Mouse (Mus musculus) lung, embryonic 15.5 days (tissue): ENCODE data around the gene Sorbs1. TPM values are rescaled to one million over a fixed set of nuclear protein-coding genes. Genes with fewer than 3 reads are reported as not detected.
"Not testable (repeated sequence)": the region's sequence is repeated elsewhere in the genome, so short reads cannot be mapped to it uniquely, and the experiment has no call there.

Source experiments
- ATAC-seq: fragments of 200-750 bp; cut with Nextera tagmentation; 2 replicates; pipeline ENCODE4 v1.8.0; 2017; ENCODE audit warnings: moderate number of reproducible peaks, borderline replicate concordance; ENCODE audit not compliant: low FRiP score, low TSS enrichment; ENCODE audit errors: extremely low read depth
- H3K27ac ChIP-seq: fragments of 300-500 bp; sonication (generic); 2 replicates; pipeline ENCODE4 v1.5.1; 2015; ENCODE audit warnings: moderate library complexity, mild to moderate bottlenecking, inconsistent platforms
- H3K27me3 ChIP-seq: fragments of 300-500 bp; sonication (generic); 2 replicates; pipeline ENCODE4 v1.6.1; 2015; ENCODE audit warnings: inconsistent platforms
- H3K36me3 ChIP-seq: fragments of 300-500 bp; sonication (generic); 2 replicates; pipeline ENCODE4 v1.6.1; 2015; ENCODE audit warnings: inconsistent platforms
- H3K4me1 ChIP-seq: fragments of 300-500 bp; sonication (generic); 2 replicates; pipeline ENCODE4 v1.6.1; 2015; ENCODE audit warnings: inconsistent platforms
- H3K4me2 ChIP-seq: fragments of 300-500 bp; sonication (generic); 2 replicates; pipeline ENCODE4 v1.6.1; 2015; ENCODE audit warnings: inconsistent platforms, mild to moderate bottlenecking, moderate library complexity
- H3K4me3 ChIP-seq: fragments of 300-500 bp; sonication (generic); 2 replicates; pipeline ENCODE4 v1.5.1; 2015; ENCODE audit warnings: mild to moderate bottlenecking, inconsistent platforms
- H3K9ac ChIP-seq: fragments of 300-500 bp; sonication (generic); 2 replicates; pipeline ENCODE4 v1.6.1; 2015; ENCODE audit warnings: inconsistent platforms
- H3K9me3 ChIP-seq: fragments of 300-500 bp; sonication (generic); 2 replicates; pipeline ENCODE4 v1.6.1; 2016; ENCODE audit warnings: inconsistent platforms
- WGBS: fragments of 180-500 bp; shearing (Covaris S2); methylation state at CpG from one replicate; pipeline ENCODE4 v1.1.7; 2015; 5-methylcytosine and 5-hydroxymethylcytosine counted together
- polyA plus RNA-seq: library from polyadenylated mRNA; unstranded; fragments of >200 nt; fragmentation: Nextera tagmentation; extraction: Ambion mirVana; gene quantifications from 2 replicates; pipeline ENCODE4 v1.2.1, GENCODE M21; 2015

Sorbs1 gene
- 44.8 and 45.6 TPM in 2 replicates for polyA plus RNA-seq

DNA sequence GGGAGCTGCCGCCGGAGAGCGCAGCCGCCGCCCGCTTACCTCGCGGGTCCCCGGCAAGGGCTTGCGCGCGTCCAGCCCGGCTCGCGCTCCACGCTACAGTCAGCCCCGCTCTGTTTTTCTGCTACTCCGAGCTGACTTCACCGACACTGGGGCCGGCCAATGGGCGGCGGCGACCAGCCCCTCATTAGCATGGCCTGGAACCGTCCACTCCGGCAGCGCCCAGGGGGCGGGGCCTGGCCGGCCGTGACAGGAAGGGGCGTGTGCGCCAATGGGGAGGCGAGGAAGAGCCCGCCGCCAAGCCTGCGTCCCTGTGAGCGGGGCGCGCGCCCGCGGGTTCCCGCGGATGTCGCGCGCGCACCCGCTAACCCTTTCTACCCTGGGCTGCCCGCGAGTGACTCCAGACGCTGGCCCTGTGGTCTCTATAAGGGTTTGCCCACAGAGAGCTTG is at the start of gene Sorbs1:
Gene Sorbs1 (minus strand): TSS at position 148 of the 447 bp plus-strand sequence.
- peak within 1 kb of the TSS; percentile 86 for H3K9ac ChIP-seq
- no peaks in the 10 kb centered on the region for H3K9me3 ChIP-seq
- H3K4me3 ChIP-seq = peak within 1 kb of the TSS; percentile 95
- H3K4me1 ChIP-seq = peaks cover 33% of the 10 kb centered on the region
- H3K27me3 ChIP-seq = no peaks in the 10 kb centered on the region
- peak within 1 kb of the TSS; percentile 91 for H3K27ac ChIP-seq
- H3K4me2 ChIP-seq = peak within 1 kb of the TSS; percentile 92
- no peaks in the 10 kb centered on the region for H3K36me3 ChIP-seq
- WGBS = under 1% methylated on average over 50 of the region's 51 CpGs
- peak; percentile 99 for ATAC-seq

DNA sequence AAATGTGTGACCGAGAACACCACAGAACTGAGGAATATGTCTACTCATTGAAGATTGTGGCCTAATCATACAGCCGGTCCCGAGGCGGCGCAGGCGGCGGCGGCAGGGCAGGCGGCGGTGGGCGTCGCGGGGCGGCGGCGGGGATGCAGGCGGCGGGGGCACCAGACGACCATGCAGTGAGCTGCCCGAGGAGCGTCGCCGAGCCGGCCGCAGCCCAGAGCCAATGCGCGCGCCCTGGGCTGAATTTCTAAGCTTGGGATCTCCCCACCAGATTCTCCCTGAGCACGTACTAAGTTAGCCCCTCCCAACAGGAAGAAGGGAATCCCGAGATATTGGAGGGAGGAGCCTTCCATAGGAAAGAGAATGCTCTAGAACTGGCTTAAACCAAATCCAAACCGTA is 47.9 kb upstream of the Sorbs1 start:
- H3K9me3 ChIP-seq, H3K4me2 ChIP-seq, ATAC-seq, H3K9ac ChIP-seq, H3K27me3 ChIP-seq, H3K27ac ChIP-seq, H3K4me1 ChIP-seq, H3K4me3 ChIP-seq: not testable (repeated sequence)
- peaks cover 55% of the 10 kb centered on the region for H3K36me3 ChIP-seq
- WGBS = 65% methylated on average over 15 of the region's 31 CpGs

DNA sequence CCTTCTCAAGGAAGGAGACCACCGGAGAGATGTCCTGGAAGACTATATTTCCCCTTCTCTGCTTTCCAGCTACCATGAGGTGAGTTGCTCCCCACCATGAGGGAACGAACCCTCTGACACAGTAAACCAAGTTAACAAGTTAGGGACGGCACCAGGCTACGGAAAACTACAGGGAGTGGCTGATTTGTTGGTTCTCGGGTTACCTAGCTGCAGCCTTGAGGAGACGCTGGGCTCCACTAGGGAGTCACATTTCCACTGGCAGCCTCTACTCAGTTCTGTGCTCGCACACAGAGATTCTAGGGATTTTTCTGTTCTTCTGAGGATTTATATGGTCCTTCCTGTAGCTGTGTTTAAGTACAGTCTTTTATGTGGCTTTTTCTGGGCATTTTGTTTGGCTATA is 42.5 kb upstream of the Sorbs1 start:
- Histone ChIP-seq H3K27me3 (no peaks in the 10 kb centered on the region), H3K36me3 (peaks cover 38% of the 10 kb centered on the region), H3K4me3 (no peak overlapping the region), H3K4me1 (peaks cover 23% of the 10 kb centered on the region), H3K4me2 (no peak overlapping the region), H3K9me3 (no peaks in the 10 kb centered on the region), H3K27ac (no peak overlapping the region), H3K9ac (no peak overlapping the region)
- 82% methylated on average over 7 of the region's 7 CpGs for WGBS
- no peak for ATAC-seq

DNA sequence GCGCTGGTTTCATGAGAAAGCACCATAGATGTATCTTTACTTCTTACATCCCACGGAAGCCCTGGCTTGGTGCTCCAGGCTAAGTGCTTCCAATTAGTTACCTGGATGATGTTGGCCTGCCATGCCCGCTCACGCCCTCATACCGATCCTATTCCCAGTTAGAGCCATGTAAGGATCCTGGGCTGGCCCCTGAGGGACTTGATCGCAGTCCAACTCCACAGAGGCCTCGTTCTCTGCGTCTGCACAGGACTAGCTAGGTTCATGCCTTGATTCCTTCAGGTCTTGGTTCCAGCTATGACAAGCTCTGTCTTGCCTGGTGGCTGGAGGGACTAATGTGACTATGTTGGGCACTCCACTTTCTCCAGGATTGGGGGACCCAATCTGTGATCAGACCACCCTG is 41.6 kb upstream of the Sorbs1 start:
- Histone ChIP-seq H3K4me3 (no peak overlapping the region), H3K27me3 (no peaks in the 10 kb centered on the region), H3K4me2 (no peak overlapping the region), H3K4me1 (peaks cover 23% of the 10 kb centered on the region), H3K9me3 (no peaks in the 10 kb centered on the region), H3K9ac (no peak overlapping the region), H3K36me3 (peaks cover 43% of the 10 kb centered on the region), H3K27ac (peak overlapping the region; percentile 83)
- WGBS = 94% methylated on average over 8 of the region's 8 CpGs
- ATAC-seq = no peak

DNA sequence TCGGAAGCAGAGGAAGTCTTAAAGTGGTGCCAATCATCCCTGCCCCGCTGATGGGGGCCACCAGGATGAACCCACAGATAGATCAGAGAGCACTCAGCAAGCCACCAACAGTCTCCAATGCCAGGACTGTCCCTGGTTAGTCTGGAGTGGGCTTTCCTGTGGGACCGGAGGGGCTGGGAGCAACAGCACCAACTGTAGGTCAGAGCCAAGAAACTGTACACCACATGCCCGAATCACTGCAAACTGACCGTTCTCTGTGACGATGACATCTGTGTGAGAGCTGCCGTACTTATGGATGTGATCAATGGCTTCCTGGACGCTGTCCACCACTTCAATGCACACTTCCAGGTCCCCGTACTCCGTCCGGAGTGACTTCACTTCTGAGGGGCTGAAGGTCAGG is 40.8 kb upstream of the Sorbs1 start:
- H3K36me3 ChIP-seq = peaks cover 43% of the 10 kb centered on the region
- H3K4me1 ChIP-seq = peaks cover 26% of the 10 kb centered on the region
- H3K27ac ChIP-seq = peak overlapping the region; percentile 83
- peak; percentile 68 for ATAC-seq
- H3K4me3 ChIP-seq = no peak overlapping the region
- no peaks in the 10 kb centered on the region for H3K9me3 ChIP-seq
- H3K4me2 ChIP-seq = no peak overlapping the region
- no peaks in the 10 kb centered on the region for H3K27me3 ChIP-seq
- WGBS = 41% methylated on average over 11 of the region's 11 CpGs
- H3K9ac ChIP-seq = no peak overlapping the region

DNA sequence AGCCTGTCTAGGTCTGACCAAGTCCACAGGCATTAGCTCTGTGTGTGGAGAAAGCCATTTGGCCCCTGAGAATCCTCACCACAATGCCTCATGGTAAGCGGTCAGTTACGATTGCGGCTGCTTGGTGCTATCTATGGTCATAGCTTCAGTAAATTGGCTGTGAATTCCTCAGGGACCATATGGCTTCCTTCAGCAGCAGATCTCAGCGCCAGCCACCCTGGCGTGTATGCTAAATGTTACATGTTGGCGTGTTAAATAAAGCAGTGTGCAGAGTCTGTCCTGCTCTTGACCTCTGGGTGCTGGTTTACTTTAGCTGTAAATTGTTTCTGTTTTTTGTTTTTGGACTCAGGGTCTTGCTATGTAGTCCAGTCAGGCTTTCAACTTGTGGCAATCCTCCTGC is 40.3 kb upstream of the Sorbs1 start:
- Histone ChIP-seq H3K27me3 (no peaks in the 10 kb centered on the region), H3K9ac (no peak overlapping the region), H3K27ac (peak overlapping the region; percentile 83), H3K9me3 (no peaks in the 10 kb centered on the region), H3K4me3 (no peak overlapping the region), H3K4me2 (peak overlapping the region; percentile 12; the same call in 1 of the 2 replicates), H3K4me1 (peaks cover 28% of the 10 kb centered on the region), H3K36me3 (peaks cover 43% of the 10 kb centered on the region)
- WGBS = 49% methylated on average over 6 of the region's 6 CpGs
- peak; percentile 90 for ATAC-seq

DNA sequence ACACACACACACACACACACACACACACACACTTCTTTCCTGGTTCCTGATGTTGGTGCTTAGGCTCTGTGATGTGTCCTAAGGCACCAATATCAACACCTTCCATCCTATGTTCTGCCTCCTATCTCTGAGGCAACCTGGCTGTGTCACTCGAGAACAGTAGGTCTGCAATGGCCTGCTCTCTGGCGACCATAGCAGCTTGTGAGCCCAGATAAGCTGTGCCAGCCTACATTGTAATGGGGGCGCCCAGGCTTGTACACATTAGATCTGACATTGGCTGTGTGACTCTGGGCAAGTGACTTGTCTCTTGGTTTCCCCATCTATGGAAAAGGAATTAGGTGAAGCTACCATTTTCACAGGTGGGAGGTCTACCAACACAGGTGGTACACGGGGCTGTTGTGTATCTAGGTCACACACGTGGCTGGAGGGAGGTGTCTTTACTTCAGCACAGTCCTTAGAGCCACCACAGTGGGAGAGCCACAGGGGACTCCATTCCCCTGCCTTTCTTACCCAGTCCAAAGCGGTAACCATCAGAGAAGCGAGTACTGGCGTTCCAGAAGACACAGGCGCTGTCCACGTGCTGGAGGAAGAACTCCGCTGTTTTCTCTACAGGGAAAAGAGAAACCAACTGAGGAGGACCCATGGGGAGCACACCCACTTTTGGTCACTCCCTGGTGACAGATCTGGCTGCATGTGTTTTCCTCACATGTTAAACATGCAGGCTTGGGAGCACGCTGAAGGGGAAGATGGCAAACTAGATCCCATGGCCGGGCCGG is 39.6 kb upstream of the Sorbs1 start:
- Histone ChIP-seq H3K4me1 (peaks cover 28% of the 10 kb centered on the region), H3K4me2 (peak overlapping the region; percentile 12; the same call in 1 of the 2 replicates), H3K9ac (no peak overlapping the region), H3K27me3 (no peaks in the 10 kb centered on the region), H3K27ac (peak overlapping the region; percentile 69), H3K4me3 (no peak overlapping the region), H3K36me3 (peaks cover 42% of the 10 kb centered on the region), H3K9me3 (no peaks in the 10 kb centered on the region)
- peak; percentile 15; the same call in 1 of the 2 replicates for ATAC-seq
- 78% methylated on average over 14 of the region's 14 CpGs for WGBS

DNA sequence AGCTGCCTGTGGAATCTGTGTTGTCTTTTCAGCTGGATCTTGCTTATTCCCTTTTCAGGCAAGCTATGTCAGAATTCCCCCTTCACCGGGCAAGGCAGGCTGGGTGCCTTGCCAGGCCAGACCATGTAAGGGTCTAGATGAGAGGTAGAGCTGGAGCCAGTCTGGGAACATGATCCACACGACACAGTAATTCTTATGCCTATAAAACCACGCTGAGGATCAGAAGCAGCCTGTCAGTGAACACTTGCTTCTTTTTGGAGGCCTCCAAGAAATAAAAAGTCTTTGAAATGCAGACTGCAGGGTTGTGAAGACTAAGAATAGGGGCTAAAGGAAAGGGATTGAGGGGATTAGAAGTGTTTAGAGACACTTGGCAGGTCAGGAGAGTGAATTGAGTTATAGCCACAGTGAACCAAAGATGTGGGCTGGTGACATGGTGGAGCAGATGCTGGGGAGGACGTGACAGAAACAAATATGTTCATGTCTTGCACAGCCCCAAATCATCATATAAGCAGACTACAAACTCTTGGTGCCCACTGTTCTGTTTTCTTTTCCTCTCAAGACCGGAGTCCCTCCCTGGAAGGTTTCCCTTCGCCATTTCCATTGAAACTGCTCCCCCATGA is 36.0 kb upstream of the Sorbs1 start:
- no peak for ATAC-seq
- no peaks in the 10 kb centered on the region for H3K27me3 ChIP-seq
- H3K4me1 ChIP-seq = peaks cover 18% of the 10 kb centered on the region
- 52% methylated on average over 6 of the region's 6 CpGs for WGBS
- no peaks in the 10 kb centered on the region for H3K9me3 ChIP-seq
- no peak overlapping the region for H3K4me3 ChIP-seq
- H3K4me2 ChIP-seq = no peak overlapping the region
- H3K9ac ChIP-seq = no peak overlapping the region
- peak overlapping the region; percentile 39 for H3K27ac ChIP-seq
- peaks cover 20% of the 10 kb centered on the region; the same call in 1 of the 2 replicates for H3K36me3 ChIP-seq

DNA sequence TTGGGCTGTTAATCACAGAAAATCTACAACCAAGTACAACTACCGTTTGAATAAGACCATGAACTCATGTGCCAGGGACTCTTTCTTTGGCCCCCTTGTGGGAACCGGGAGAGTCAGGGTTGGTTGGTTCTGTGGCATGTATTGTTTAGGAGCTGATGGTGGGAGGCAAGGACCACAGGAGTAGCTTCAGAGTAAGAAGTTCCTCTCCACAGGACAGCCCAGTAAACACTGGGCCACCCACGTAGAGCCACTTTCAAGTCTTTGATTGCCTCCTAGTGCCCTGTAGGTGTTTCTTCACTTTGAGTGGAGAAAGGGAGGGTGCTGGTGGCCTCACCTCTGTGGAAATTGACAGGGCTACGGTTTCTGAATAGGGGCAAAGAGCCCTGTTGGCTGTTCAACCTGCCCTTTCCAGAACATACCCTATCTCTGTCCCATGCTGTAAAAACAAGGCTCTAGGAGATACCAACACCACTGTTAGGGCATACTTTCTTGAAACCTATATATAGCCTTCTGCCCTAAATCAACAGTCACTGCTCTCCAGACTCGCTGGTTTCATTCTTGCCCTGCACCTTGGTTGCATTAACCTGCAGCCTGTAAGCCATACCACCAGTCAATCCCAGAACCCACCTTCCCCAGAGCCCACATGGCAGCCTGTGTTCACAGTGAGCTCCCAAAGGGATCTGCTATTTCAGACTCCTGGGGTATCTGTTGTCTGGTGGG is 35.4 kb upstream of the Sorbs1 start:
- no peak overlapping the region for H3K9ac ChIP-seq
- peak overlapping the region; percentile 39 for H3K27ac ChIP-seq
- ATAC-seq = no peak

DNA sequence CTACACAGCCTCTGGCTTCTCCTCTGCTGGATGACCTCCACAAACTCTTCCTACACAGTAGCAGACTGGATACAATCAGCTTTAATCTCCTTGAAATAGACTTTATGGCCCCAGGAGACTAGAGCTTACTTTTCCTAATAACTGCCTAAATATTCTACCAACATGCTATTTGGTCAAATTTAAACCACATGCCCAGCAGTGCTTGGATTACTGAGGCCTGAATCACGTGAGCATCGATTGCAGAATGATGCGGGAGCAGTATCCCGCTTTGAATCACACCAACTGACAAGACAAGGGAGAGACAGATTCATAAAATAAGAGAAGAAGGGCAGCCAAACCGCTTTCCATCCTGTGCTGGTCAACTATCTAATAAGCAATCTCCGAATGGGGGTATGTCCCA is 34.8 kb upstream of the Sorbs1 start:
- Histone ChIP-seq H3K9ac (no peak overlapping the region), H3K4me2 (no peak overlapping the region), H3K27me3 (no peaks in the 10 kb centered on the region), H3K27ac (0 out of 2 replicates have a peak overlapping the region, but pooled peaks have one; percentile 2), H3K36me3 (peaks cover 18% of the 10 kb centered on the region; the same call in 1 of the 2 replicates), H3K4me3 (no peak overlapping the region), H3K4me1 (peaks cover 9% of the 10 kb centered on the region; the same call in 1 of the 2 replicates), H3K9me3 (no peaks in the 10 kb centered on the region)
- ATAC-seq = no peak
- 87% methylated on average over 6 of the region's 6 CpGs for WGBS

More for the DNA sequence above, 35.4 kb upstream of the Sorbs1 start:
- Histone ChIP-seq H3K4me3 (no peak overlapping the region), H3K27me3 (no peaks in the 10 kb centered on the region), H3K4me1 (peaks cover 13% of the 10 kb centered on the region), H3K4me2 (no peak overlapping the region), H3K9me3 (no peaks in the 10 kb centered on the region), H3K36me3 (peaks cover 20% of the 10 kb centered on the region; the same call in 1 of the 2 replicates)
- WGBS = 24% methylated on average over 5 of the region's 5 CpGs

DNA sequence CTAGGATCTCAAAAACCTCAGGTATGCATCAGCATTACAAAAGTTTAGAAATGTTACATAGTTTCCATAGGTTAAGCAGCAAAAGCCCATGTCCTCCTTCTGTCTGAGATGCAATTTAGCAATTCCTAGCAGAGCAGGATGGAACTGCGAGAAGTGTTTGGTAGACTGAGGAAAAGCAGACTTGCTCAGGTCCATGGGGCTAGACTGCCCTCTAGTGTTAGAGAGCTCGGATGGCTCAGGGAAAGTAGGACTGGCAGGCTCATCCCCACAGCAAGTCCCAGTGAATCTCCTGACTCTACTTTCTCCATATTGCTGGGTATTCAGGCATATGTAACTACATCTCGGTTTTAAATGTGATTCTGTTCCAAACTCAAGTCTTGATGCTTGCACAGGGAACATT is 31.3 kb upstream of the Sorbs1 start:
- Histone ChIP-seq H3K9me3 (no peaks in the 10 kb centered on the region), H3K9ac (no peak overlapping the region), H3K27me3 (no peaks in the 10 kb centered on the region), H3K4me3 (no peak overlapping the region), H3K4me2 (no peak overlapping the region), H3K27ac (no peak overlapping the region), H3K36me3 (no peaks in the 10 kb centered on the region), H3K4me1 (0 out of 2 replicates have a peak, but pooled peaks cover 5% of the 10 kb centered on the region)
- 9% methylated on average over 3 of the region's 3 CpGs for WGBS
- ATAC-seq = no peak
